Mouse (Mus musculus) urinary bladder, postnatal 36 days (tissue): ENCODE measurements around the gene Ppwd1.
A peak's percentile ranks its signal among the peaks of the same experiment; 100 is the strongest.
"Not testable (repeated sequence)": the region's sequence is repeated elsewhere in the genome, so short reads cannot be mapped to it uniquely, and the experiment has no call there.

Source experiments
- DNase-seq, 2 experiments: peaks; one replicate each; pipeline ENCODE4 v3.0.0; 2022; ENCODE audit warnings: low spot score in 2 of 2, mixed read lengths in 1 of 2

The Ppwd1 gene

DNA sequence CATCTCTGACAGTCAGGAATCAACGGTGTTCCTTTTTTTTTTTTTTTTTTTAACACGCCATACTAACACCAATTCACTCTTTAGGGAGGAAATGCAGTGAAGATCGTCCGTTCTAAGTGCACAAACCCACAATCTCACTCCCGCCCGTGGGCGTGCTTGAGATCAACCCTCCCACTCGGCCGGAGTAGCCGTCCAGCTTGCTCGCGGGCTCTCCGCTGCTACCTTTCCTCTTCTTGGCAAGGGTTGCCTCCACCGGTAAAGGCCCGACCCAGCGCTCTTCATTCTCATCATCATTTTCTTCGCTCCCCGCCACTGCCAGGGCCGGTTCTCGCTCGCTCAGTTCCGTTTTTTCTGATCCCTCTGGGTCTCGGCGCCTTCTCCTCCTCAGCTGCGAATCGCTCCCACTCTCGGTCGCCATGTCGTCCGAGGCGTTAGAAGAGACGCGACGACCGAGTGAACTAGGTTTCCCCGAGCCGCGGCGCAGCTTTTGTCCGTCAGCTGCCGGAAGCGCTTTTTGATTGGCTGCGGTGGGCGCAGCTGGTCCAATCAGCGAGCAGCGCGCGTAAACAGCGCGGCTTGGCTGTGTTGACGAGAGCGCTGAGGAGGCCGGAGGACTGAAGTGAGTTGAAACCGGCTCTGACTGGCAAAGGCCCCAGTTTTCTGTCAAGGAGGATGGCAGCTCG is at the start of gene Ppwd1, which contains the start of gene Cenpk:
Gene Ppwd1 (minus strand): TSS at position 460 of the 683 bp plus-strand sequence.
Gene Cenpk (plus strand): TSS at position 228 of the 683 bp plus-strand sequence.
- DNase-seq, result peak; percentile 96

DNA sequence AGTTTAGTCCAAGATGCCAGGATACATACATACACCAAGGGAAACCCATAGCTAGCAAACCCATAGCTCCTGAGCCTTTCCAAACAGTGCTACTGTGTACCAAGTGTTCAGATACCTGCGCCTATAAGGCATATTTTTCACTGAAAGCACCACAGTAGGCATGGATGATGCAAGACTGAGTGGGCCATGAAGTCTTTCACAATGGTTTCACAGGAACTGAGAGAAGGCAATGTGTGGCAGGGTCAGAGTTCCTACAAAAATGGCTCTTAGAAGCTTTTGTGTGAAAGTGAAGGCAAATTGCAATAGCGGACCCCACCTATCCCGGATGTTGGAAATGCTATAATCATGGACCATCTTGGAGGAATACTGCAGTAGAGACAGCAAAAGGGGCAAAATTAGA is 30.4 kb upstream of the Ppwd1 start:
- DNase-seq, result no peak

DNA sequence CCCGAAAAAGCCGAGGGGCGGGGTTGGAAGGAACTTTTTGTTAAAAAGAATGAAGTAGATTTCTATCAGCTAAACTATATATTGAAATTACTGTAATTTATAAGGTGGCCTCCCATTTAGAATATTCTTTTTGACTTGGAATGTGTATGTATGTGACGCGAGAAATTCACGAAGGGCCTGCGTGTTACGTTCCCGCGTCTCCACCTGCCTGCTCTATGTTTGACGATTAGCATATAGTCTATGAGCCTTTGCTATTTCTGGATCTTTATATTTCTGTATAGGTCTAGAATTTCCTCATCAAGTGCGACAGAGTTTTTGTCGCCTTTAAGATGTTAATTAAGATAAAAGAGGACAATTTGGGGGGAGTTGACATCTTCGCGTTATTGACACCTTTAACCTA is 538 bp upstream of the Ppwd1 start:
- no peak for DNase-seq

DNA sequence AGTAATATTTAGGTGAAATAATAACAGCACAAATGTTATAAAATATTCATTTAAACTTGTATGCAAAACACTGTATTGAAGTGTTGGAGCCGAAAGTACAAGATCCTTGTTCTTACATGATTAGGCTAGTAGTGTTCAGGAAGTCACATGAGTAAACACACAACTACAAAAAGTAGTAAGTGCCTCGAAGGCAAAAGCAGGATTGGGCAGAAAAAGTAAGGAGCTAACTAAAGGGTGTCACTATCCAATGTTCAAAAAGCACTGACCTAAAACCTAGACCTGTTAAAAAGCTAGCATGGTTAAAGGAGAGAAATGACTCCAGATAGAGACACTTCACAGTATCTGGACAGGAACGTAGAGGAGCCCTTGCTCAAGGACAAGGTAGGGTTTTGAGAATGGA is 1.2 kb downstream of the Ppwd1 start:
- no peak for DNase-seq

- DNase-seq, result no peak
Observed at GRCm38 (mm10) chr13:104204313-104204712, 24.3 kb downstream of the Ppwd1 start.

DNA sequence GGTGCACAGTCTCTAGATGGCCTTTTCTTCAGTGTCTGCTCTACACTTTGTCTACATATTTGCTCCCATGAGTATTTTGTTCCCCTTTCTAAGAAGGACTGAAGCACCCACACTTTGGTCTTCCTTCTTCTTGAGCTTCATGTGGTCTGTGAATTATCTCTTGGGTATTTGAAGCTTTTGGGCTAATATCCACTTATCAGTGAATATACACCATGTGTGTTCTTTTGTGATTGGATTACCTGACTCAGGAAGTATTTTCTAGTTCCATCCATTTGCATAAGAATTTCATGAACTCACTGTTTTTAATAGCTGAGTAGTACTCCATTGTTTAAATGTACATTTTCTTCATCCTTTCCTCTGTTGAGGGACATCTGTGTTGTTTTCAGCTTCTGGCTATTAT is 32.8 kb downstream of the Ppwd1 start:
- DNase-seq, result not testable (repeated sequence)

GRCm38 (mm10) chr13:104187357-104187756 is 41.3 kb downstream of the Ppwd1 start:
- DNase-seq, result no peak

- no peak for DNase-seq
Observed at GRCm38 (mm10) chr13:104179176-104179888, 49.3 kb downstream of the Ppwd1 start.

GRCm38 (mm10) chr13:104178650-104179121 is 50.0 kb downstream of the Ppwd1 start, which contains the start of gene Trim23:
Gene Trim23 (plus strand): TSS chr13:104178797.
- peak; percentile 89 to 97 for DNase-seq

- DNase-seq, result peak in 1 of 2 experiments; percentile 80
Observed at GRCm38 (mm10) chr13:104177796-104178649, 50.6 kb downstream of the Ppwd1 start, which contains the start of gene Trappc13. Gene Trappc13 (minus strand): TSS chr13:104178469.

DNA sequence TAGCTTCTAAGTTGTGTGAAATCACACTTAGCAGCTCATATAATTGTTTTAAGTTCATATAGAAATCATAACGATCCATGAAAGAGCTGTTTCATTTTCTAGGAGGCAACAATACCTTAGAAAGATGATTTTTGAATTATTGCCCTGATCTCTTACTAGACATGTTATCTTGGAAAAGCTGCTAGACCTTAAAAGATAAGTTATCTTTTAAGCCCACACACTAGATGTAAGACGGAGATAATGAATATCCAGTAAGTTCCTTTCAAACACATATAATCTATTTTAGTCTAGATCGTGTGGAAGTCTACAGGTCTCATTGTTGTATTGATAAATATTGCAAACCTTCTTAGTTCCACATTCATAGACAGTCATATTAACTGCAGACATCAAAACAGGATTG is 51.8 kb downstream of the Ppwd1 start:
- DNase-seq, result no peak

- no peak for DNase-seq
Observed at GRCm38 (mm10) chr13:104172498-104172897, 56.1 kb downstream of the Ppwd1 start.

- no peak for DNase-seq
Observed at GRCm38 (mm10) chr13:104171711-104172110, 56.9 kb downstream of the Ppwd1 start.

GRCm38 (mm10) chr13:104155686-104156085 is 73.0 kb downstream of the Ppwd1 start:
- no peak for DNase-seq
